Mouse (Mus musculus): ENCODE results near the gene Khdc1a. TPM values are rescaled to one million over a fixed set of nuclear protein-coding genes. Genes with fewer than 3 reads are reported as not detected.

Khdc1a gene
- not detected in 2 replicates for polyA plus RNA-seq (2014; fragmentation: Nextera tagmentation; extraction: Ambion mirVana)

GRCm38 (mm10) chr1:21349341-21349740, at the start of gene Khdc1a:
TSS of gene Khdc1a (plus strand) at chr1:21349641.
- H3K27me3 ChIP-seq (replicated peaks; ENCODE audit: control insufficient read depth, insufficient read depth, low read length) = no peaks in the 10 kb centered on the region
- no peaks in the 10 kb centered on the region for H3K9me3 ChIP-seq (ENCODE audit: control insufficient read depth, low read length)
- no peak for ATAC-seq (replicated peaks; ENCODE audit: low FRiP score)
- DNase-seq (ENCODE audit: low spot score) = no peak
- H3K36me3 ChIP-seq (ENCODE audit: control insufficient read depth, insufficient read depth, low read length) = no peaks in the 10 kb centered on the region
- no peak within 1 kb of the TSS for H3K4me2 ChIP-seq
- H3K27ac ChIP-seq (ENCODE audit: low read depth, low read length) = no peak within 1 kb of the TSS
- 72% methylated on average over 2 of the region's 2 CpGs for WGBS
- no peak within 1 kb of the TSS for H3K4me3 ChIP-seq (ENCODE audit: low read depth, low read length)
- H3K9ac ChIP-seq (ENCODE audit: low read depth, low read length) = no peak within 1 kb of the TSS
- H3K4me1 ChIP-seq (replicated peaks; ENCODE audit: control insufficient read depth, insufficient read depth, low read length) = no peaks in the 10 kb centered on the region

DNA sequence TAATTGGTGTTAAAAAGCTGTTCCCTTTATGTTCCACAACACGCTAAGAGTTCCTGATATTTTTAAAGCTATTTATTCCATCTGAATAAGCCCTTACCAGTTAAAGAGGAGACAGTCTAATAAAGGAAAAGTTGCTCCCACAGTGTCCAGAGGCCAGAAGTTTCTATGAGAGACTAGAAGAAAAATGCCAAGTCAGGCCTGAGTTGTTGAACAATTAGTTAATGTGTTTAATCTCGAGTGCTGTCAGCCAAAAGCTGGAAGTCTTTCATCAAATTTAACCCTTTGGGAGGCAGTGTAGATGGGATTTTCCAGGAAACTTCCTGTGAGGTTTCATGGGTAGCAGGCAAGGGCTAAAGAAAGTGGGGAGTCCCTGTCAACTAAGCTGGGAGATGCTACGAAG, 49.6 kb upstream of the Khdc1a start:
- Histone ChIP-seq H3K9me3 (ENCODE audit: control insufficient read depth, low read length) (no peaks in the 10 kb centered on the region), H3K4me2 (no peak overlapping the region), H3K27me3 (replicated peaks; ENCODE audit: control insufficient read depth, insufficient read depth, low read length) (no peaks in the 10 kb centered on the region), H3K4me1 (replicated peaks; ENCODE audit: control insufficient read depth, insufficient read depth, low read length) (no peaks in the 10 kb centered on the region), H3K9ac (ENCODE audit: low read depth, low read length) (no peak overlapping the region), H3K36me3 (ENCODE audit: control insufficient read depth, insufficient read depth, low read length) (no peaks in the 10 kb centered on the region), H3K4me3 (ENCODE audit: low read depth, low read length) (no peak overlapping the region), H3K27ac (ENCODE audit: low read depth, low read length) (no peak overlapping the region)
- 59% methylated on average over 3 of the region's 3 CpGs for WGBS
- ATAC-seq (replicated peaks; ENCODE audit: low FRiP score) = no peak
- DNase-seq (ENCODE audit: low spot score) = no peak

- Histone ChIP-seq H3K4me1 (replicated peaks; ENCODE audit: control insufficient read depth, insufficient read depth, low read length) (no peaks in the 10 kb centered on the region), H3K4me3 (ENCODE audit: low read depth, low read length) (no peak overlapping the region), H3K27ac (ENCODE audit: low read depth, low read length) (no peak overlapping the region), H3K36me3 (ENCODE audit: control insufficient read depth, insufficient read depth, low read length) (no peaks in the 10 kb centered on the region), H3K9me3 (ENCODE audit: control insufficient read depth, low read length) (no peaks in the 10 kb centered on the region), H3K4me2 (no peak overlapping the region), H3K9ac (ENCODE audit: low read depth, low read length) (no peak overlapping the region), H3K27me3 (replicated peaks; ENCODE audit: control insufficient read depth, insufficient read depth, low read length) (no peaks in the 10 kb centered on the region)
- 74% methylated on average over 3 of the region's 3 CpGs for WGBS
- DNase-seq (ENCODE audit: low spot score) (no peak), ATAC-seq (replicated peaks; ENCODE audit: low FRiP score) (no peak)
Measured at GRCm38 (mm10) chr1:21301686-21302085, 47.8 kb upstream of the Khdc1a start.

DNA sequence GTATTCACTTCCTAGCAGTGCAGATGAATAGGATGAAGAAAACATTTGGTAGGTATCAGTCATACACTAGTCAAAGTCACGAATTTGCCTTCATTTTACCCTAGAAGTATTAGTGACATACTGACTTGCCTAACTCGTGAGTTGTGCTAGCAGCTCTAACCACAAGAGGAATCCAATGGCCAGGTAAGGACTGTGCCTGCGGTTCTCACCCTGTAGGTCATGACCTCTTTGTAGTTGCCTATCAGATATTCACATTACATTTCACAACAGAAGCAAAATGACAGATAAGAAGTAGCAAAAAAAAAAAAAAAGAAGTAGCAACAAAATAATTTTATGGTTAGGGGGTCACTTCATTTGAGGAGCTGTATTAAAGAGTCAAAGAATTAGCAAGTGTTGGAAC, 45.3 kb upstream of the Khdc1a start:
- ATAC-seq (replicated peaks; ENCODE audit: low FRiP score) (no peak), DNase-seq (ENCODE audit: low spot score) (no peak)
- Histone ChIP-seq H3K36me3 (ENCODE audit: control insufficient read depth, insufficient read depth, low read length) (no peaks in the 10 kb centered on the region), H3K4me1 (replicated peaks; ENCODE audit: control insufficient read depth, insufficient read depth, low read length) (no peaks in the 10 kb centered on the region), H3K27ac (ENCODE audit: low read depth, low read length) (no peak overlapping the region), H3K9ac (ENCODE audit: low read depth, low read length) (no peak overlapping the region), H3K9me3 (ENCODE audit: control insufficient read depth, low read length) (no peaks in the 10 kb centered on the region), H3K4me2 (no peak overlapping the region), H3K4me3 (ENCODE audit: low read depth, low read length) (no peak overlapping the region), H3K27me3 (replicated peaks; ENCODE audit: control insufficient read depth, insufficient read depth, low read length) (no peaks in the 10 kb centered on the region)
- 65% methylated on average over 3 of the region's 3 CpGs for WGBS

GRCm38 (mm10) chr1:21304646-21305045, 44.8 kb upstream of the Khdc1a start:
- DNase-seq (ENCODE audit: low spot score) = no peak
- ATAC-seq (replicated peaks; ENCODE audit: low FRiP score) = no peak
- WGBS = 80% methylated on average over 4 of the region's 4 CpGs

DNA sequence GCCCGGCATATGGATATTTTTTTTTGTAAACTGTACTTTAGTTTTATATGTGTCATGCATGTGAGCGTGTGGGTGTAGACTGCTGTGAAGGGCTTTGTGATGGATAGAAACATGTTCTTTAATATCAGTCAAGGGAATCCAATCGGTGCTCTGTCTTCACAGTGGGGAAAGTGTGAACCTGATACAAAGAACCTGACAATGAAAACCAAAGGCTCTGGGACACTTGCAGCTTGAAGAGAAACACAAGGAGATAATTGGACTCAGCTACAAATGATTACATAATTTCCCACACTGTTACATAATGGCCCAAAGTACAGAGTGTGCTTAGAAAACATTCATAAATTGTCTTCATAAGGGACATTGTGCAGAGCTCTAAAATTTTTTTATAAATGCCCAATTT, 44.0 kb upstream of the Khdc1a start:
- no peak overlapping the region for H3K4me3 ChIP-seq (ENCODE audit: low read depth, low read length)
- no peak overlapping the region for H3K27ac ChIP-seq (ENCODE audit: low read depth, low read length)
- no peak overlapping the region for H3K4me2 ChIP-seq
- H3K27me3 ChIP-seq (replicated peaks; ENCODE audit: control insufficient read depth, insufficient read depth, low read length) = no peaks in the 10 kb centered on the region
- H3K9me3 ChIP-seq (ENCODE audit: control insufficient read depth, low read length) = no peaks in the 10 kb centered on the region
- H3K36me3 ChIP-seq (ENCODE audit: control insufficient read depth, insufficient read depth, low read length) = no peaks in the 10 kb centered on the region
- no peak for DNase-seq (ENCODE audit: low spot score)
- no peaks in the 10 kb centered on the region for H3K4me1 ChIP-seq (replicated peaks; ENCODE audit: control insufficient read depth, insufficient read depth, low read length)
- H3K9ac ChIP-seq (ENCODE audit: low read depth, low read length) = no peak overlapping the region
- no peak for ATAC-seq (replicated peaks; ENCODE audit: low FRiP score)
- 86% methylated on average over 3 of the region's 3 CpGs for WGBS

More at GRCm38 (mm10) chr1:21304646-21305045, 44.8 kb upstream of the Khdc1a start:
- no peak overlapping the region for H3K4me3 ChIP-seq (ENCODE audit: low read depth, low read length)
- no peaks in the 10 kb centered on the region for H3K4me1 ChIP-seq (replicated peaks; ENCODE audit: control insufficient read depth, insufficient read depth, low read length)
- H3K36me3 ChIP-seq (ENCODE audit: control insufficient read depth, insufficient read depth, low read length) = no peaks in the 10 kb centered on the region
- H3K9me3 ChIP-seq (ENCODE audit: control insufficient read depth, low read length) = no peaks in the 10 kb centered on the region
- no peak overlapping the region for H3K27ac ChIP-seq (ENCODE audit: low read depth, low read length)
- no peak overlapping the region for H3K4me2 ChIP-seq
- H3K27me3 ChIP-seq (replicated peaks; ENCODE audit: control insufficient read depth, insufficient read depth, low read length) = no peaks in the 10 kb centered on the region
- no peak overlapping the region for H3K9ac ChIP-seq (ENCODE audit: low read depth, low read length)

DNA sequence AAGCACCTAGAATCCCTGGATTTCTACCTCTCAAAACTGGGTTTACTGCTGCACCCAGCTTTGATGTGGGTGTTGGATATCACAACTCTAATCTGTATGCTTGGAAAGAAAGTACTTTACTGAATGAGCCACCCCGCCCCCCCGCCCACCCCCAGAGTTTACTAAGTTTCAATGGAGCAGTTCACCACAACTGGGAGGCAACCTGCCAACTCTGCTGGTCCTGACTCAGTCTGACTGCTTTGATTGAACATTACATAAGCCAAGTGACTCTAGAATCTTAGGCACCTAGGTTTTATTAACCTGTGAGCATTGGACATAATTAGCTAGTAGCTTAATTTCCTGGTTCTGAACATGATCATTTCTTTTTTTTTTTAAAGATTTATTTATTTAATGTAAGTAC, 35.1 kb upstream of the Khdc1a start:
- Histone ChIP-seq H3K9ac (ENCODE audit: low read depth, low read length) (no peak overlapping the region), H3K9me3 (ENCODE audit: control insufficient read depth, low read length) (no peaks in the 10 kb centered on the region), H3K36me3 (ENCODE audit: control insufficient read depth, insufficient read depth, low read length) (no peaks in the 10 kb centered on the region), H3K4me1 (replicated peaks; ENCODE audit: control insufficient read depth, insufficient read depth, low read length) (no peaks in the 10 kb centered on the region), H3K4me3 (ENCODE audit: low read depth, low read length) (no peak overlapping the region), H3K27ac (ENCODE audit: low read depth, low read length) (no peak overlapping the region), H3K27me3 (replicated peaks; ENCODE audit: control insufficient read depth, insufficient read depth, low read length) (no peaks in the 10 kb centered on the region), H3K4me2 (no peak overlapping the region)
- WGBS = 81% methylated on average over 2 of the region's 2 CpGs
- DNase-seq (ENCODE audit: low spot score) = no peak
- no peak for ATAC-seq (replicated peaks; ENCODE audit: low FRiP score)

DNA sequence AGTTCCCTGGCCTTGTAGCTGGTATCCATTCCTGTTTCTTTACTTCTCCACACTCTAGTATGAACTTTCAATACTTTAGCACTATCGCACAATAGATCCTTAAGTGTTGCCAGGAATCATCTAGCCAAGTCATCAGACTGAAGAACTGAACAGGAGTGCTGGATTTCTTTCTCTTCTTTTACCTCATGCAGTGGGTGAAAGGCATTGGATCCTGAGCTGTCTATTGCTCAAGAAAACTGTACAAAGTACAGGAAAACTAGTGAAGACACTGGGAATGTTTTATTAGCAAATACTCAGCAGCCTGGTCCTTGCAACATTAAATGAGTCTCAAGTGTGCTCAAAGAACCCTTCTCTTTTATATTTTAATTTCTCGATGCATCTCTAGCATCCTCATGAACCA, 33.7 kb upstream of the Khdc1a start:
- no peak for ATAC-seq (replicated peaks; ENCODE audit: low FRiP score)
- no peaks in the 10 kb centered on the region for H3K4me1 ChIP-seq (replicated peaks; ENCODE audit: control insufficient read depth, insufficient read depth, low read length)
- H3K9ac ChIP-seq (ENCODE audit: low read depth, low read length) = no peak overlapping the region
- H3K9me3 ChIP-seq (ENCODE audit: control insufficient read depth, low read length) = no peaks in the 10 kb centered on the region
- no peak overlapping the region for H3K4me3 ChIP-seq (ENCODE audit: low read depth, low read length)
- H3K27me3 ChIP-seq (replicated peaks; ENCODE audit: control insufficient read depth, insufficient read depth, low read length) = no peaks in the 10 kb centered on the region
- no peaks in the 10 kb centered on the region for H3K36me3 ChIP-seq (ENCODE audit: control insufficient read depth, insufficient read depth, low read length)
- WGBS = 85% methylated on average over 2 of the region's 2 CpGs
- DNase-seq (ENCODE audit: low spot score) = no peak
- no peak overlapping the region for H3K27ac ChIP-seq (ENCODE audit: low read depth, low read length)
- no peak overlapping the region for H3K4me2 ChIP-seq

- no peak overlapping the region for H3K9ac ChIP-seq (ENCODE audit: low read depth, low read length)
- no peak overlapping the region for H3K27ac ChIP-seq (ENCODE audit: low read depth, low read length)
- no peak overlapping the region for H3K4me2 ChIP-seq
- no peaks in the 10 kb centered on the region for H3K4me1 ChIP-seq (replicated peaks; ENCODE audit: control insufficient read depth, insufficient read depth, low read length)
- H3K4me3 ChIP-seq (ENCODE audit: low read depth, low read length) = no peak overlapping the region
- H3K9me3 ChIP-seq (ENCODE audit: control insufficient read depth, low read length) = no peaks in the 10 kb centered on the region
- DNase-seq (ENCODE audit: low spot score) = no peak
- WGBS = 76% methylated on average over 2 of the region's 2 CpGs
- H3K36me3 ChIP-seq (ENCODE audit: control insufficient read depth, insufficient read depth, low read length) = no peaks in the 10 kb centered on the region
- no peak for ATAC-seq (replicated peaks; ENCODE audit: low FRiP score)
- no peaks in the 10 kb centered on the region for H3K27me3 ChIP-seq (replicated peaks; ENCODE audit: control insufficient read depth, insufficient read depth, low read length)
Measured at GRCm38 (mm10) chr1:21316305-21316704, 33.1 kb upstream of the Khdc1a start.
